In genomic region chr19:12067806-12068205, GRCm38 (mm10) we compare ENCODE assay signal across 34 mouse cellular contexts. TPM values are rescaled to one million over a fixed set of nuclear protein-coding genes. Genes with fewer than 3 reads are reported as not detected.
"Had no signal": no experiment of that assay in that cellular context is flagged by ENCODE, and none has a peak within 500 bp of the region (broad histone marks: within the 10 kb centered on the region; RNA-seq: fewer than 3 reads in every experiment).

No protein-coding gene starts in this region.

RNA-seq across cellular contexts. Expression of gene Olfr1424, which starts 5.3 kb away (rescaled TPM):
- total RNA-seq: common myeloid progenitor, adult 5-6 weeks; forebrain, postnatal 0 days; gastrocnemius, adult 18-20 months; gastrocnemius, adult 2 months; gastrocnemius, adult 8-10 months; gastrocnemius, postnatal 10 days; gastrocnemius, postnatal 14 days; gastrocnemius, postnatal 25 days; gastrocnemius, postnatal 36 days; gastrocnemius, postnatal 4 days; granulocyte monocyte progenitor cell, adult 5-6 weeks; heart, adult 18-20 months; heart, adult 2 months; heart, adult 8-10 months had no signal
- polyA plus RNA-seq: cortical plate, adult 2 months; embryonic facial prominence, embryonic 10.5 days; embryonic facial prominence, embryonic 11.5 days; embryonic facial prominence, embryonic 12.5 days; embryonic facial prominence, embryonic 13.5 days; embryonic facial prominence, embryonic 14.5 days; embryonic facial prominence, embryonic 15.5 days; erythroblast, embryonic 14.5 days; forebrain, embryonic 10.5 days; forebrain, embryonic 11.5 days; forebrain, embryonic 12.5 days; forebrain, embryonic 13.5 days; forebrain, embryonic 14.5 days; forebrain, embryonic 15.5 days; forebrain, embryonic 16.5 days; forebrain, postnatal 0 days; frontal cortex, adult 2 months; gonadal fat pad, adult 2 months; heart, adult 2 months; heart, embryonic 10.5 days; heart, embryonic 11.5 days; heart, embryonic 12.5 days had no signal

RNA-seq across cellular contexts. Expression of gene Olfr1425, which starts 9.7 kb away (rescaled TPM):
- total RNA-seq: common myeloid progenitor, adult 5-6 weeks; forebrain, postnatal 0 days; gastrocnemius, adult 18-20 months; gastrocnemius, adult 2 months; gastrocnemius, adult 8-10 months; gastrocnemius, postnatal 10 days; gastrocnemius, postnatal 14 days; gastrocnemius, postnatal 25 days; gastrocnemius, postnatal 36 days; gastrocnemius, postnatal 4 days; granulocyte monocyte progenitor cell, adult 5-6 weeks; heart, adult 18-20 months; heart, adult 2 months; heart, adult 8-10 months had no signal
- polyA plus RNA-seq: cortical plate, adult 2 months; embryonic facial prominence, embryonic 10.5 days; embryonic facial prominence, embryonic 11.5 days; embryonic facial prominence, embryonic 12.5 days; embryonic facial prominence, embryonic 13.5 days; embryonic facial prominence, embryonic 14.5 days; embryonic facial prominence, embryonic 15.5 days; erythroblast, embryonic 14.5 days; forebrain, embryonic 10.5 days; forebrain, embryonic 11.5 days; forebrain, embryonic 12.5 days; forebrain, embryonic 13.5 days; forebrain, embryonic 14.5 days; forebrain, embryonic 15.5 days; forebrain, embryonic 16.5 days; forebrain, postnatal 0 days; frontal cortex, adult 2 months; gonadal fat pad, adult 2 months; heart, adult 2 months; heart, embryonic 10.5 days; heart, embryonic 11.5 days; heart, embryonic 12.5 days had no signal

RNA-seq across cellular contexts. Expression of gene Olfr1426, which starts 24.0 kb away (rescaled TPM):
- total RNA-seq: common myeloid progenitor, adult 5-6 weeks; forebrain, postnatal 0 days; gastrocnemius, adult 18-20 months; gastrocnemius, adult 2 months; gastrocnemius, adult 8-10 months; gastrocnemius, postnatal 10 days; gastrocnemius, postnatal 14 days; gastrocnemius, postnatal 25 days; gastrocnemius, postnatal 36 days; gastrocnemius, postnatal 4 days; granulocyte monocyte progenitor cell, adult 5-6 weeks; heart, adult 18-20 months; heart, adult 2 months; heart, adult 8-10 months had no signal
- polyA plus RNA-seq: cortical plate, adult 2 months; embryonic facial prominence, embryonic 10.5 days; embryonic facial prominence, embryonic 11.5 days; embryonic facial prominence, embryonic 12.5 days; embryonic facial prominence, embryonic 13.5 days; embryonic facial prominence, embryonic 14.5 days; embryonic facial prominence, embryonic 15.5 days; erythroblast, embryonic 14.5 days; forebrain, embryonic 10.5 days; forebrain, embryonic 11.5 days; forebrain, embryonic 12.5 days; forebrain, embryonic 13.5 days; forebrain, embryonic 14.5 days; forebrain, embryonic 15.5 days; forebrain, embryonic 16.5 days; forebrain, postnatal 0 days; frontal cortex, adult 2 months; gonadal fat pad, adult 2 months; heart, adult 2 months; heart, embryonic 10.5 days; heart, embryonic 11.5 days; heart, embryonic 12.5 days had no signal

RNA-seq across cellular contexts. Expression of gene Olfr1423, which starts 26.7 kb away (rescaled TPM):
- total RNA-seq: common myeloid progenitor, adult 5-6 weeks; forebrain, postnatal 0 days; gastrocnemius, adult 18-20 months; gastrocnemius, adult 2 months; gastrocnemius, adult 8-10 months; gastrocnemius, postnatal 10 days; gastrocnemius, postnatal 14 days; gastrocnemius, postnatal 25 days; gastrocnemius, postnatal 36 days; gastrocnemius, postnatal 4 days; granulocyte monocyte progenitor cell, adult 5-6 weeks; heart, adult 18-20 months; heart, adult 2 months; heart, adult 8-10 months had no signal
- polyA plus RNA-seq: cortical plate, adult 2 months; embryonic facial prominence, embryonic 11.5 days; embryonic facial prominence, embryonic 12.5 days; embryonic facial prominence, embryonic 13.5 days; embryonic facial prominence, embryonic 14.5 days; embryonic facial prominence, embryonic 15.5 days; erythroblast, embryonic 14.5 days; forebrain, embryonic 11.5 days; forebrain, embryonic 13.5 days; forebrain, embryonic 14.5 days; forebrain, embryonic 15.5 days; forebrain, embryonic 16.5 days; forebrain, postnatal 0 days; frontal cortex, adult 2 months; gonadal fat pad, adult 2 months; heart, adult 2 months; heart, embryonic 11.5 days; heart, embryonic 12.5 days had no signal

RNA-seq across cellular contexts. Expression of gene Olfr1427, which starts 35.3 kb away (rescaled TPM):
- total RNA-seq: common myeloid progenitor, adult 5-6 weeks; forebrain, postnatal 0 days; gastrocnemius, adult 18-20 months; gastrocnemius, adult 2 months; gastrocnemius, adult 8-10 months; gastrocnemius, postnatal 10 days; gastrocnemius, postnatal 14 days; gastrocnemius, postnatal 25 days; gastrocnemius, postnatal 36 days; gastrocnemius, postnatal 4 days; granulocyte monocyte progenitor cell, adult 5-6 weeks; heart, adult 18-20 months; heart, adult 2 months; heart, adult 8-10 months had no signal
- polyA plus RNA-seq: cortical plate, adult 2 months; embryonic facial prominence, embryonic 10.5 days; embryonic facial prominence, embryonic 11.5 days; embryonic facial prominence, embryonic 12.5 days; embryonic facial prominence, embryonic 13.5 days; embryonic facial prominence, embryonic 14.5 days; embryonic facial prominence, embryonic 15.5 days; erythroblast, embryonic 14.5 days; forebrain, embryonic 10.5 days; forebrain, embryonic 11.5 days; forebrain, embryonic 12.5 days; forebrain, embryonic 13.5 days; forebrain, embryonic 14.5 days; forebrain, embryonic 15.5 days; forebrain, embryonic 16.5 days; forebrain, postnatal 0 days; frontal cortex, adult 2 months; gonadal fat pad, adult 2 months; heart, adult 2 months; heart, embryonic 10.5 days; heart, embryonic 11.5 days; heart, embryonic 12.5 days had no signal
